Mouse (Mus musculus) heart, postnatal 0 days (tissue): ENCODE measurements around the gene Prkca.

Source experiments
- CTCF ChIP-seq: IDR thresholded peaks from 2 replicates; pipeline ENCODE4 v1.5.1; 2016; ENCODE audit warnings: antibody characterized with exemption, control low read depth, low read depth
- EP300 ChIP-seq: IDR thresholded peaks from 2 replicates; pipeline ENCODE4 v1.6.1; 2016; ENCODE audit warnings: antibody characterized with exemption, low read depth

DNA sequence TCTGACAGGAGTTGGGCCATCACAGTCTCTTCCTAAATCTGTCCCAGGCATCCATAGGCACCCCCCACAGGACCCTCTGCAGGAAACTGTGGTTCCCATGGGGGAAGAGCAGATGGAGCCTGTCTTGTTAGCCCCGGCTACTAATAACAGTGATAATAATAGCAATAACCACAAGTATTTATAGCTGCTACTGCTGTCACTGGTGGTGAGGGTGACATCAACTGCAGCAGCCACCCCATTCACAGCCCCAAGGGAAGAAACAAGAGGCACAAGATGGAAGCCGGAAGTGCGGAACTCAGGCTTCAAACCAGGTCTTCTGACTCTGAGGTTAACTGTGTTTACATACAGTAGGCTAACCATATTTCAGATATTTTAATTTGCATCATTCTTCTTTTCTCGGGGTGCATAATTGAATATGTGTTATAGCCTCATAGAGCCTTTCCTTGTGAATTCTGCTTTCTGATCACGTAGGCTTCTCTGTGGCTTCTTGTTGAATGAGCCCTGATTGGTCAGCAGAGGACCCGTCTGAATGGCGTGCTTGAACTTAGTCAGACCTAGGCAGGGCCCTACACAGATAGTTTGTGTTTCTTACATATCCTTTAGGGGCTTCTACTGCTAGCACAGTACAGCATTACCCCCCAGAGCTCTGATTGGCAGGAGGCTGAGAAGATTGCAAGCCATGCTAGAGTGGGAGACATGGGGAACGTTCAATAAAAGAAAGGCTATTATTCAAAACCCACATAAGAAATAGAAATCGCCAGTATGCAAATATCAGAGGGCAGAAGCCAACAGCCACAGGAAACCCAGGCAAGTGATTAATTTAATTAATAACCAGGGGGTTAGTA is 189.5 kb downstream of the Prkca start:
- TF ChIP-seq CTCF (no peak), EP300 (no peak)
